Mouse (Mus musculus) telencephalon, adult 2 months (tissue): ENCODE data around the gene Kmt5a.
A peak's percentile ranks its signal among the peaks of the same experiment; 100 is the strongest.
"Not testable (repeated sequence)": the region's sequence is repeated elsewhere in the genome, so short reads cannot be mapped to it uniquely, and the experiment has no call there.

ENCODE experiments used
- DNase-seq: peaks from one replicate; pipeline ENCODE4 v3.0.0-alpha.2; 2011; ENCODE audit warnings: low read depth, low spot score

The Kmt5a gene

DNA sequence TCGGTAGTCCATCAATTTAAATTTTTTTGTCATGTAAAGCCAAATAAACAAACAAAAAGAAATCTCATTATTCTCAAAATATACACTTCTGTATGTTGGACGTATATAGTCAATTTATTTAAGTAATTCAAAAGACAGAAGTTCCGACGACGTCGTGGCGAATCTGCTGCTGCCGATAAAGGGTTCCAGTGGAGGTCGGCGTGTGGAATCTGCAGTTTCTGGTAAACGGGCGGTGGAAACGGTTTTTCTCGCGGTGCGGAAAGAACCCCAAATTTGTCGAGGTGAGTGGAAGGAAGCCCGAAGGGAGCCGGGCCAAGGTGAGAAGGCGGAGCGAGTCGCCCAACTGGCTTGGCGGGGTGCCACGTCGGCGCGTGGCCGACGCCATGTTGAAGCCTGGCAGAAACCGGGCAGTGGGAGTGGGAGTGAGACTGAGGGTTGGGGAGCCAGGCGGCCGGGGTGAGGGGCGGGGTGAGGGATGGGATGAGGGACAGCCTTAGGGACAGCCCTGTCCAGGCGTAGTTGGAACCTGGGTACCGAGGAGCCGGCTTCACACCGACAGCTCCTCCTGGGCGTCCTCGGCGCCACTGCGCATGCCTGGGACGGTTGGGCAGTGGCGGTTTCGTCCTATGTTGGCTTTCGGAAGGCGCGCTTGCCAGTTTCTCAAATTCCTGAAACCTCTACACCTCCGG is 43.4 kb downstream of the Kmt5a start, which contains the start of gene Snrnp35:
Gene Snrnp35, plus strand, starts transcription at position 169 of the 689 bp plus-strand sequence.
- DNase-seq: peak; percentile 86

DNA sequence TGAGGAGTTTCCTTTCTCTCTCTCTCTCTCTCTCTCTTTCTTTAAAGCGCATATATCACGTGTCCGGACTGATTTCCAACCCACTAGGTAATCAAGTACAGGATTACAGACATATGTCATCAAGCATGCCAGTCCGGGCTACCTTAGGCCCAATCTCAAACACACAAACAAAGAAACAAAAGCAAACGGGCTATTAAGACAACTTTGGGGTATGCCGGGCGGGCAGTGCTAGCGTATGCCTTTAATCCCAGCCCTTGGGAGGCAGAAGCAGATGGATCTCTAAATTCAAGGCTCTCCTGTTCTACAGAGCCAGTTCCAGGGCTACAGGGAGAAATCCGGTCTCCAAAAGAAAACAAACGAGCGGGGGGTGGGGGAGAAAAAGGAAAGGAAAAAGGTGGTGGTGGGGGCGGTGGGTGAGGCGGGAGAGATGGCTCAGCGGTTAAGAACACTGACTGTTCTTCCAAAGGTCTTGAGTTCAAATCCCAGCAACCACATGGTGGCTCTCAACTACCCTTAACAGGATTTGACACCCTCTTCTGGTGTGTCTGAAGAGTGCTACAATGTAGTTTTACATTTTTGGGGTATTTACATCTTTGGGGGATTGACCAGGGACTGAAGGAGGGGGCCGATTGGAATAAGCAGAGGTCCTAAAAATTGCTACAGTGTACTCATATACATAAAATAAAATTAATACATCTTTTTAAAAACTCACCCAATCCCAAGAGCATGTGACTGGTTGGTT is 44.1 kb downstream of the Kmt5a start:
- DNase-seq: no peak

DNA sequence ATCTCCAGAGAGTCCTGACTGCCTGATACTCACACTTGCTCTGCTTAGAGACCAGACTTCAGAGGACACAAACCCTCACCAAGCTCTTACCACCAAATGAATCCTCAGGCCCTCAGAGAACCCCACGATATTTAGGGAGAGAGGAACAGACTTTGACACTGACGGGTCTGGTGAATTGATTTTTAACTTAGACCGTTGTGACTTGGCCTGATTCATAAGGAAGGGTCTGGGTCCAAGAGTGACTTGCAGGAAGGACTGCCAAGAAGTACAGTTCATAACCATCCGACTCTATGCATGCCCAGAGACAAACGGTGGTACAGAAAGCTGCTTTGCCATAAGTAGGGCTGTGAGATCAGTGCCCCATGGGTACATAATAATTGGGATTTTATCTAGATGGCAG is 45.9 kb downstream of the Kmt5a start:
- no peak for DNase-seq

DNA sequence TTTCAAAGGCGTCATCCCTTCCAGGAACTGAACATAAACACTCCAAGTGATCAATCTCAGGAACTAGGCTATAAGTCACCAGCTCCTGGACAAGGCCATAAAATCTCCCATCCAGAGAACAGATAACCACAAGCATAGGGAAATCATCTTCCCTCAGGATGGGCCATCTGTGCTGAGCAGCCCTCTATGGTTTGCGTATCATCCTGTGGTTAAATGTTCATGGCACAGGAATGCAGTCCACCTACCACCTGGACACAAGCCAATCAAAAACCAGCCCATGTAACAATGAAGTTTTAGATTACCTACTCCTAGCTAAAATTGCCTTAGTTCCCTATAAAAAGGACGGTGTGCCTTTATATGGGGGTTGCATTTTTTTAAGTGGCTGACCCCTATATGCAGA is 49.2 kb downstream of the Kmt5a start:
- DNase-seq: no peak

DNA sequence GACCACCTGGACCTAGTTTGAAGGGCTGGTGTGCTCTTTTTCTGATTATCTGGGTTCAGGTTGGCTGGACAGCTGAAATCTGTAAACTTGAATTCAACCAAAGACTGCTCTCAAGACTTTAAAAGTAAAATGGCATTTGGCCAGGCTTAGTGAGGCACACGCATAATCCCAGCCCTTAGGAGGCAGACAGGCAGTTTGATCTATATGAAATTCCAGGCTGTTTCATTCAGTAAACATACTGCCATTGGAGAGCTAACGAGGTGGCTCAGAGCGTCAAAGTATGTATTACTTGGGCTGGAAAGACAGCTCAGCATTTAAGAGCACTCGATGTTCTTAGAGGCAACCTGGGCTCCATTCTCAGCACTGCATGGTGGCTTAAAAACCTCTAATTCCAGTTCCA is 52.0 kb downstream of the Kmt5a start:
- no peak for DNase-seq

DNA sequence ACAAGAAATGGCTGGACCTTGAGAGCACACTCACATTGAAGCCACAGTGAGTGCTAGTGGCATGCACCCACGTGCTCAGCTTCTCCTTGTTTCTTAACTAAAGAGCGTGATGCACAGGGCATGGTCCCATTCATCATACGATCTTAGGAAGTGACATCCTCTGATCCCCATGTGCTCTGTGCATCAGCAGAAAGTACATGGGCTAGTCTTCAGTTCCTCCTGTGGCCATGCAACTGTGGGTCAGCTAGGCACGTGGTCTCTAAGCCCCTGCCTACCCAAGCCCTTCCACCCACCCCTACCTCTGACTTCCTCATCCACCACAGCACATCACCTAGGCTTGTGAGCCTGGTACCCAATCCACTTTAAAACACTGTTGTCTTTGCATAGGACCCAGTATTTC is 52.9 kb downstream of the Kmt5a start:
- DNase-seq: no peak

DNA sequence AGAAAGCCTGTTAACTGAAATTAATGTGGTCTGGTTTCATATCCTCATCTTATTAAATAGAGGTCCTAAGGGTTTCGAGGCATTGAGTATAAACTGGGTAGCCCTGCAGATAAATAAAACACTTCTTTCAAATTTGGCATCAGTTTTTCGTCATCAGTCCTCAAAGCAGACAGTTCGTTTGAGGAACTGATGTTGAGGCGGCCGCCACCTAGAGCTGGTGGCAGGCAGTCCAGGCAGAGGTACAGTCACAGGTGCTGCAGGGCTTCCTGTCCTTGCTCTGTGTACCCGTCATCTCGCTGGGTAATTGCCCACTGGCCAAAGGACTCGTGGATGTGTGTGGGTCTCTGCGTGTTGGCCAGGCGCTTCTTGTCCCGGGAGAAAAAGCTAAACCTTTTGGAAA is 53.7 kb downstream of the Kmt5a start:
- DNase-seq: no peak

DNA sequence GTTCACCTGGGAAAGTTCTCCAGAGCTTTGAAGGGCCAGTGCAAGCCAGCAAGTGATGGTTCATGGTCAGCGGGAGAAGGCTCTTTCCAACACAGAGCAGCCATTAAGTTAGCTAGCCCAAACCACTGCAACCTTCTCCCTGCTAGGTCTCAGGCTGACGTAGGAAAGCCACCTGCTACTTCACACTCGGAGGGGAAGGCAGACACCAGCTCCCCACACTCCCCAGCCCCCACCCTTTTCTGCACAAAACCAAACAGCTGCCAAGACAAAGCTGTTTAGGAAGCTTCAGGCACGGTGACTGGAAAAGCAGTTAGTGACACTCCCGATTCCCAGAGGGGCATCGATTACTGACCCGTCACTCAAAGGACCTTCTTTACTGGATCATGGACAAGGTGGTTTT is 55.8 kb downstream of the Kmt5a start:
- no peak for DNase-seq

DNA sequence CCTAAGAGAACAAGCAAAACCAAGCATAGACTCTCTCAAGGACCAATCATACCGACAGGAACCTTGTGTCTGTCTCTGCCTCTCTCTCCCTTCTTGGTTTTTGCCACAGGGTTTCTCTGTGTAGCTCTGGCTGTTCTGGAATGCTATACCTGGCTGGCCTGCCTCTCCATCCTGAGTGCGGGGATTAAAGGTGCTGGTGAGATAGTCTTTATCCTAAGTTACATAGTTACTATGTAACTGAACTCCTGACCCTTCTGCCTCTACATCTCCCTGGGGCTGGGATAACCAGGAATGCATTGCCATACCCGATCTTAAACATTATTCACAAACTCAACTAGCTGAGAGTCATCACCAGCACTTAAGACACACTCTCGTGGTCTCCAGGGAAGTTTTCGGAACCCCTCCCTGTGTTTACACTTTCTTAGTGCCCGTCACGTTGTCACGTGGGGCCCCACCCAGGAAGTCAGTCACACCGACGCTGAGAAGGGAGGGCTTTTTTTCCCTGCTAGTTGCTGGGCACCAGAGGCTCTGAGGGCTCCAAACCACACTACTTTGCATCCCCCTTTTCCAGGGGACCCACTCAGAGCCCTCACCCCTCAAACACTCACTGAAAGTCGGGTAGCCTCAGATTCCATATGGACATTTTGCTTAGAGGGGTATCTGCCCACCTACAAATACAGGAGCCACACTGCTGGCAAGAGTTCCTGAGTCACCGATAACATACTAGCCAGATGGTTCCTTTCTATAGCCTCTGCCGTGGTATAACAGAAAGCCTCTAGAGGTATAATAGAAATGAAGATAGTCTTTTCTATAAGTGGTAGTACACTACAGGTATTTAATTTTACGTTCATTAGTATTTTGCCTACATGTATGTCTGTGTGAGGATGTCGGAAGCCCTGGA is 57.1 kb downstream of the Kmt5a start:
- DNase-seq: no peak

DNA sequence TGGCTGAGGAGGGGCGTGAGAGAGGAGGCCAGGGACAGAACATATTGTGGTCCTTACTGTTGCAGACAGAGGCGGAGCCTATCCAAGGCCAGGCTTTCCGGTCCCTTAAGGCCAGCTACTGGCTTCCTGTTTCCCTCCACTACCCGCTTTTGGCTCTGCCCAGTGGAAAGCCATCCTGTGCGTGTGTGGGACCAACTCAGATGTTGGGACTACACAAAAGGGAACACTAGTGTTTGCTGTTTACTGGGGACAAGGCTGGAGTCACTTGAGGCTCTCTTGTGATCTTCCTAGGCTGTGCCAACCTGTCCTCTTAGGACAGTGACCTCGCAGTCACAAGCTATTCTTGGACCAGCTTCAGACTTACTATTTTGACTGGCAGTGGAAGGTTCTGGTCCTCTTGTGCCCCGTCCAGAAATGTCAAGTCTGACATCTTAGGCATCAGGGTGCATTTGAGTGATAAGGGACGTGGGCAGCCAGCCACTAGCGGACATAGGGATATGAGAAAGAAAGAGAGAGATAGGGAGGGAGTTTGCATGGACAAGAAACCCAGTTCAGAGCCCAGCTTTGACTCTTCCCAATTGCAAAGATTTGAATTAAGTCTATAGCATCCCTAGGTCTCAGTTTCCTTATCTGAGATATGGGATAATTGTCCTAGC is 58.6 kb downstream of the Kmt5a start:
- no peak for DNase-seq

DNA sequence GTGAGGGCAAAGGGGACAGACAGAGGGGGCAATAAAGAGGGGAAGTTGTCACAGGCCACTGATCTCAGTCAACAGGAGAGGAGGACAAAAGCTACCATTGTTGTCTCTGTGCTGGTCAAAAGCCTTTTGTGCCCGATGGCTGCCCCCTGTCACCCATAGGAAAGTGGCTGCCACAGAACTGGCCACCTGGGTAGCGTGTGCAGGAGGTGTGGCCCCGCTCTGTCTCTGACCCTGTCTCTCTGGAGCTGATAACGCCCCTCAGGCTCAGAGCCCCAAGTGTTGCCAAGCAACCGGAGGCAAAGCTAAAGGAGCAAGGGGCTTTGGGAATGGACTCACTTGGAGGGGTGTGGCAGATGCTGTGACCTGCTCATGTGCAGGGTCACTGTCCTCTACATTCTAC is 59.3 kb downstream of the Kmt5a start:
- DNase-seq: no peak

DNA sequence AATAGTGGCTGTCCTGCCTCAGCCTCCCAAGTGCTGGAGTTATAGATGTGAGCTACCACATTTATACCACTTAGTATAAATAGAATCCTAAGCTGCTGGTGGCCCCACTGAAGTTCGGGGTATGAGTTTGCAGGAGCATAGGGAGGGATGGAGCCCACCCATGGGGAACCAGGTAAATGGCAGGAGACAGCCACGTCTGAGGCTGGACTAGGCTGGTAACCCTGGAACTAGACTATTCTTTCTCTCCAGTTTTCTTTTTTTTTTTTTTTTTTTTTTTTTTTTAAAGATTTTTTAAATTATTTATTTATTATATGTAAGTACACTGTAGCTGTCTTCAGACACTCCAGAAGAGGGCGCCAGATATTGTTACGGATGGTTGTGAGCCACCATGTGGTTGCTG is 60.3 kb downstream of the Kmt5a start:
- DNase-seq: not testable (repeated sequence)

DNA sequence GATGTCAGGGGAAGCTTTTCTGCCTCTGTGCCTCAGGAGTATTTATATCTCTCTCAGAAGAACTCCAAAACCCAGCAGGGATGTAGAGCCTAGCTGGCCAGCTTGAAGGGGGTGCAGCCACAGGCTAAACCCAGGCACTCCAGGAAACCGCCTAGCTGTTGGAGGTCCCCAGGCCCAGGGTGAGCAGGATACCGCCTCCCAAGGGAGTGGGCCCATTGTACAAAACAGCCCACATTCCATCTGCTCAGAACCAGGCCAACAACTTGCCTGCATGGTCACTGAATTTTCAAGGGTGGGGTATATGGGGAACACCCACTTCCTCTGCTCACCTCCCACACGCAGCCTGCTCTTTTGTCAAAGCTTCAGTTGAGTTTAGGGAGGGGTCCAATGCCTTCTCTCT is 60.8 kb downstream of the Kmt5a start:
- peak; percentile 62 for DNase-seq

DNA sequence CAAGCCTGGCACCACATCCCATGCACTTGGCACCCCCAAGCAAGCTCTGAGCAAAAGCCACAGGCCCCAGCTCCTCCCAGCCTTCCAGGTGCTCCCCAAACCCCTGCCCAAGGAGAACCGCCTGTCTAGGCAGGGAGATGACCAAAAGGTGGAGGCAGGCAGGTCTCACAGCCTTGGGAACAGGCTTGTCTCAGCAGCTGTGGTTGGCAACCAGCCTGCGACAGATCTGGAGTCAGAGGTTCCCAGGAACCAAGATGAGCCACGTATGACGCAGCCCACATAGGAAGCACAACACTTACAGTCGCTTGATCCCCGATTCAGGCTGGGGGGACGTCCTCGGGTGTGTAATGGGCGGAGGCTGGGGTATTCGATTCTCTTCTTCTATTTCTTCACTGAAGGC is 61.8 kb downstream of the Kmt5a start:
- DNase-seq: no peak

DNA sequence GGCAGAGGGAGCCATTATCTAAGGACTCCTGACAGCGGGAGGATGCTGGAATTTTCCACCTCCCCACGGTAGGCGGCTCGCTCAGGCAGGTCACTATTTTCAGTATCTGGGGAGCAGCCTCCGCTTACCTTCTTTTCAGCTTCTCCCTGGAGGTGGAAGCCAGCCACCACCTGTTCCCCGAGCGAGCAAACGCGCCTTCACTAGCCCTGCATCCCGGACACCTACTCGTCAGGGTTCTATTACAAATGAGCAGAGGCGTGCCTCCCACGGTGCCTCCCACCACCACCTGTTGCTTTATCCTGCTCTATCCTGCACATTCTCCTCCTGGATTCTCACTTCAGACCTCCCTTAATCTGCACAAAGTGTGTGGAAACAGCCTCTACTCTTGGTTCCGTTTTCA is 64.0 kb downstream of the Kmt5a start:
- DNase-seq: peak; percentile 92

DNA sequence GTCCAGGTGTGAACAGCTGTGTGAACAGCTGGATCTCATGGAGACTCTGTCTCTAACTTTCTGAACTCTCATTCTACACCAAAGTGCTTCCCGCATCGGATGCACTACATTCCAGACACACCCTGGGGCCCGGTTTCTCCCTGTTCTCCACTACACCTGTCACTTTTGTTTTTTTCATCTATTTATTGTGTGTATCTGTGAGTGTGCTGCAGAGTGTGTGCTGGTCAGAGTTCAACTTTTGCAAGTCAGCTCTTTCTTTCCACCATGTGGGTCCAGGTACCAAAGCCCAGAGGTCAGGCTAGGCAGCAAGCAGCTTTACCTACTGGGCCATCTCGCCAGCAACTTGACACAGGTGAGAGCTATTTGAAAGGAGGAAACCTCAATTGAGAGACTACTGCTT is 65.5 kb downstream of the Kmt5a start:
- DNase-seq: no peak

DNA sequence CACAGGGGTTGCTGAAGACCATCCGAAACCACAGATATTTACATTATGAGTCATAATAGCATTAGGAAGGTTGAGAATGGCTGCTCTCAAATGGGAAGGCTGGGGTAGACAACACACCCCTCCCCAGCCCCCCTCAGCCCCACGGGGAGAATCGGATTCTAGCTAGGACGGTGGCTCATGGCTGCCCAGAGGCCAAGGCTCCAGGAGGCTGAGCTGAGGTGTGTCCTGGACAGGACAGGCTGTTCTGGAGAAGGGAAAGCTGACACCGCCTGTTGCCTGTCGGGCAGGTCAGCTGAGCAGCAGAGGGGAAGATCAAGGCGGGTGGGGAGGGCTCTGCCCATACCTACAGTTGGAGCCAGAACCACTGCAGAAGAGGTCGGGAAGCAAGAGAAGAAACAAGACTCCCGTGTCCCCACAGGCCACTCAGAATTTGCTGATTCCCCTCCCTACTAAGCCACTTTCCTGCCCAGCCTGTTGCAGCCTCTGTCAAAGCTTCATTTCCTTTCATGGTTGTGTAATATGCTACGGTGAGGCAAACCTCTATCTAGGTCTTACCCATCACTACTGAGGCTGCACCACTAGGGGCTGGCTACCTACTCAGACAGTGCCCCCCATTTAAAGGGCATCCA is 67.1 kb downstream of the Kmt5a start:
- no peak for DNase-seq

DNA sequence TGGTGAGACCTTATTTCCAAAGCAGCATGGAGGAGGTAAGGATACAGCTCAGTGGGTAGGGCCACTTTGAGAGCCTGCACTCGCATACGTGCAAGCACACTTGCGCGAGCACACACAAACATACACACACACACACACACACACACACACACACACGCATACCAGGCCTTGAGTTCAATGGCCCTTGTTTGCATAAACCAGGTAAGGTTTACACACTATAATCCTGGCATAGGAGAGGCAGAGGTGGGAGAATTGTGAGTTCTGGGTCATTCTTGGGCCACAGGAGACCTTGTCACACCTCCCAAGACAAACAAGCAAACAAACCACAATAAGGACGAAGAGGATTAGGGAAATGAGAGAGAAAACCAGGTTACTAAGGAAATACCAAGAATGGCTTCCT is 69.5 kb downstream of the Kmt5a start:
- no peak for DNase-seq

DNA sequence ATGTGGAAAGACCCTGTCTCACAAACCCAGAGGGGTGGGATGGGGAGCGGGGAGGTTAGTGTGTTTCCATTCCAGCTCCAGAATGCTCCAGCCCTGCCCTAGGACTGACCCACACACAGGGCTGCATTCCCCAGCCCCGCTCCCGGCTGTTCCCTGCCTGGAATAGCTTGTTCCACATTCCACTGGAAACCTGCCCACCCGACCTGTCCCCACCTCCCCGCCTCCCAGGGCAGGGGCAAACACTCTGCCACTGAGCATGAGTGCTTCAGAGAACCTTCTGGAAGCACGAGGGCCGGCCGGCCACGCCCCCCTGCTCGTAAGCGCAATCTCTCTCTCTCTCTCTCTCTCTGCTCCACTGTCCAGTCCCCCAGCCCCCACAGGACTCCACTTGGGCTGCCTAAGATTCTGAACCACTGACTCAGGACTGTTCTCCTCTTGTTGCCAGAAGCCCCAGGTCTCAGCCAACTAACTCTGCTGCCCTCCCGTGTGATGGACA is 70.1 kb downstream of the Kmt5a start:
- DNase-seq: no peak

DNA sequence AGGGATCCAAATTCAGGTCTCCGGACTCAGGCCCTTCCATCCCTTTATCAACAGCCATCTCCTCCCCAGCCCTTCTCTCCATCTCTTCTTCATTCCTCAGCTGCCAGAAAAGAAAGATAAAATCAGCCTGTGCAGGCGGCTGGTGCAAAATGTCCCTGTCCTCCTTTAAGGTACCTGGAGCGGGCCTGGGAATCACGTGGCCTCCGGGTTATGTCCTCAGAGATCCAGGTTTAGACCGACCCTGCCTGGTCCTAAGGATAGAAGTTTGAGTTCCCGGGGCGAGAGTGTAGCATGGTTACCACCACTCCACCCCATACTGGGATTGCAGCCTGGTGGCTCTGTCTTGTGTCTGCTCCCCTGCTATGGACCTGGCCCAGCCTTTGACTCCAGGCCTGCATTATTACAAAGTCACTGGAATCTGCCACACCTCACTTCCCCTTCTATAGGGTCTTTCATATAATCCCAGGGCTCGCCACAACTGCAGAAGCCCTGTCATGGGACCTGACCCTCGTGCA is 70.9 kb downstream of the Kmt5a start:
- DNase-seq: no peak
